Mouse (Mus musculus) neural tube, postnatal 0 days (tissue): ENCODE results near the gene Mtmr14. TPM values are rescaled to one million over a fixed set of nuclear protein-coding genes. Genes with fewer than 3 reads are reported as not detected.

ENCODE experiments used
- polyA plus RNA-seq: library from polyadenylated mRNA; unstranded; fragments of >200 nt; fragmentation: Nextera tagmentation; extraction: Ambion mirVana; gene quantifications from 2 replicates; pipeline ENCODE4 v1.2.1, GENCODE M21; 2015

Mtmr14 gene
- polyA plus RNA-seq = 26.7 and 30.6 TPM in 2 replicates

DNA sequence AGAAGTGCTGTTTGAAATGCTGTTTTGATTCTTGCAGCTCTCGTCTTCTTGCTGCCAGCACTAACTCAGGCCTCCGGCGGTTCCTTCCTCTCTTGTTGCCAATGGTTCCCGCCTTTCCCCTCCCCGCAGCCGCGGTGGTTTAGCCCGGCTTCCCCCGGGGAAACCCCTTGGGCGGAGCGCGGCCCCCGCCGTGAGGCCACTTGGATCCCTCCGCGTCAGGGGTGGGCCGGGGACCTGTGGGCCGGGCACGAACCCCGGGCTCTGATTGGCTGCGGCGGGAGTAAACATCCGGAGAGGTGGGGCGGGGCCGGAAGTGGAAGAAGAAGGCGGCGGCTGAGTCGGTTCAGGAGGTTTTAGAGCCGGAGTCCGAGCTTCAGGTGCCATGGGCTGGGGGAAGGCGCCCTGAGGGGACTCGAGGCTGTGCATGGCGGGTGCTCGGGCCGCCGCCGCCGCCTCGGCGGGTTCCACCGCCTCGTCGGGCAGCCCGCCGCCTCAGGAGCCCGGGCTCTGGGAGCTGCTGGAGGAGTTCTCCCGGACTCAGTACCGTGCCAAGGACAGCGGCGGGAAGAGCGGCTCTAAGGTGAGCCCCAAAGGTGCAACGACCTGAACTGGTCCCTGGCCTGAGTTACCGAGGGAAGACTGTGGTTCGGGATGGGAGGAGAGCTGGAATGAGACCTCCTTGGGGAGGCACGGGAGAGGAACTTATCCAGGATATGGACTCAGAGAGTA is at the start of gene Mtmr14:
Gene Mtmr14 (plus strand): TSS at position 302 of the 729 bp plus-strand sequence.

DNA sequence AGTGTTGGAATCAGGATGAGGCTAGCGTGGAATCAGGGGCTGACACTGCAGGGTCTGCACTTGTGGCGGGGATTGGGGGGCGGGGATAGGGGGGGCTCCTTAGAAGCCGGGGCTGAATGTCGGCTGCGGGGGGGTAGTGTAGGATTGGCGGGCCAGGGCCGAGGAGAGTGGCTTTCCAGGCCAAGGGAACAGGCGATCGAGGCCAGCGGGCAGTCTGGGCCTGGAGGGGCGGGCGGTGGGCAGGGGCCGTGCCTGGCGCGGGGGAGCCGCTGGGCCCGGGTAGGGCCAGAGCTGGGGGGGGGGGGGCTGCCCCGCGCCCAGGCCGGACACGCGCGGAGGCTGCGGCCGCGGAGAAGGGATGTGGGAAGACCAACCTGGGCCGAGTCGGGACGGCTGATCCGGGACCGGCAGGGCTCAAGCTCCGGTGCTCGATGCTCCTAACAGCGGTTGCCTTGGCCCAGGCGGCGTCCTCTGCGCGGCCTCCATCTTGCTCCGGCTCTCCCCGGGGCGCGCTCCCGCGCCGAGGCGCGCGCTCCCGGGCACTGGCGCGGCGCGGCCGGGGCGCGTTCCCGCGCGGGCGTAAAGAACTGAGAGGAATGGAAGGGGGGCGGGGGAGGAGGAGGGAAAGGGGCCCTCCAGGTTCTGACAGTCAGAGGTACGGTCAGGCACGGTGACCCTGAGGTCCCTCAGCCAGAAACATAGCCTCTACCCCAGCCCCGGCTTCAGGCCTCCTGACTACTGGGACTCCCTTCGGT is 42.6 kb upstream of the Mtmr14 start, which contains the start of gene Lhfpl4:
Gene Lhfpl4 (minus strand): TSS at position 544 of the 755 bp plus-strand sequence.

DNA sequence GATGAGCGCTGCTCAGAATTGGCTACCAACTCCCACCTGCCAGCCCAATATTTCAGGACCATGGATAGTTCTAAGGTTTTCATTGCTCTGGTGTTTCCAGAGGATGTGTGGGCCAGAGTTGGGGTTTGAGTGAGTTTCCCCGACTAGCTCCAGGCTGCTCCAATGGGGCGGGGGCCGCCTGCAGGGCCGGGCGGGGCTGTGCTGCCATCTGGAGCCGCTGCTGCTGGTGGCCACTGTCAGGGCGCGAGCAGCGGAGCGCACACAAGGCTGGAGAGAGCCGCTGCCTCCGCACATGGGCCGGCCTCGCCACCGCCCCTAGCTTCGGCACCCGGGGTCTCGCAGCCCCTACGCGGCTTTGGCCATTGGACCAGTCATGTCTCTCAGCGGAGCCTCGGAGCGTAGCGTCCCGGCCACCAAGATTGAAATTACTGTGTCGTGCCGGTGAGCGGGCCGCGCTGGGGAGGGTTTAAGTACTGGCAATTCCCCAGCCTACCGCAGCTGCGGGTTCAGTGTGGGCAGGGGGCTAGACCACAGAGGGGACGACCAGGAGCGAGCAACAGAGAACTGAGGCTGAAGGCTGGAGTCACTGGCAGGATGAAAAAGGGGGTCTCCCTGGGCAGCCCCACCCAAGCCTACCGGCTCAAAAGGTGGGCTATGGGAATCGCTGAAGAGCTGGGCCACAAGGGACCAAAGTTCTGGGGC is 44.6 kb downstream of the Mtmr14 start, which contains the start of gene Cpne9:
Gene Cpne9 (plus strand): TSS at position 207 of the 702 bp plus-strand sequence.

DNA sequence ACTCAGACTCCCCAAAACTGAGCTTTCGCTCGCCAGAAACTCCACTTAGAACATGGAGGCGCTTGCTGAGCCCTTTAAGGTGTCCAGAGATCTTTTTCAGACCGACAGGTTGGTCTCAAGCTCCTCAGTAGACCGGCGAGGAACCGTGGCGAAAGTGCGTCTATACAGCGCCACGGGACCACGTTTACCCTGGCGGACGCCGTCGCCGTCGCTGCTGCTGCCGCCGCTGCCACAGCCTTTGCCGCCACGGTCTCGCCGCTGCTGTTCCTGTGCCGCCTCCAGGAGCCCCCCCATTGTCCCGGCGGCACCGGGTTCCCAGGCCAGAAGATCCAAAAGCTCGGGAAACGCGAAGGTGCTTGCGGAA is 69.3 kb downstream of the Mtmr14 start, which contains the start of gene Brpf1:
Gene Brpf1 (plus strand): TSS at position 152 of the 364 bp plus-strand sequence.

DNA sequence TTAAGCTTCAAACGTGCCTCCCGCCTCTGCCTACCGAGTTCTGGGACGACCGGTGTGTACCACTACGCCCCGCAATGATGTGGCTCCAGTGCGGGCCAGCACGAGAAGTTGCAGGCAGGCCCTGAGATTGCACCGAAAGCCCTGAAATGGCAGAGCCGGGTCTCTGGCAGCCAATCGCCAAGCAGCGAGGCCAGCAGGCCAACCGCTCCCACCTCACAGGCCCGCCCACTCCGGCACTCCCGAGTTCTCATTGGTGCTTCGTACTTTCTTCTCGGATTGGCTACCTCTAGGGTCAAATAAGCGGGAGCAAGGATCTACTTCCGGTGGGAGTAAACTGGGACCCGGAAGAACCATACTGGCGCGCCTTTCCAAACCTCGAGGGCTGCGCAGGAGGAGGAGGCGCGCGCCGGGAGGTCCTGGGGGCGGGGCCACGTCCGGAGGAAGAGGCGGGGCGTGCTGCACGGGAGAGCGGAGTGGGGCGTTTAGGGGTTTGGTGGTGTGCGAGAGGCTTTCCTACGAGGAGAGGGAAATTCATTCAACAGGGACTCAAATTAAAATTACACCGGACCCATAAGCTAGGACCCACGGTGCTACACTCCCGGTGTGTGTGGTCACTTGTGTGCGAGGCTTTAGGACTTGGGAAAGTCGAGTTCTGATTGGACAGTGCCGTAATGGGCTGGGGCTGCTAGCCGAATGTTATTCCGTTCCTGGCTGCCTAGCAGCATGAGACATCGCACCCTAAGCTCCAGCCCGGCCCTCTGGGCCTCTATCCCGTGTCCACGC is 89.1 kb downstream of the Mtmr14 start, which contains the start of gene Ogg1:
Gene Ogg1 (plus strand): TSS at position 440 of the 783 bp plus-strand sequence.

Other genes with a start within 250 kb of the Mtmr14 start
- gene Thumpd3, start 191.6 kb upstream of the Mtmr14 start, polyA plus RNA-seq = 37.2 and 42.3 TPM in 2 replicates
- gene Setd5, start 160.5 kb upstream of the Mtmr14 start, polyA plus RNA-seq = 46.7 and 52.9 TPM in 2 replicates
- 47.2 and 49.8 TPM in 2 replicates for gene Lhfpl4, start 42.5 kb upstream of the Mtmr14 start, polyA plus RNA-seq
- gene Cpne9, start 44.5 kb downstream of the Mtmr14 start, polyA plus RNA-seq = 3.0 and 3.6 TPM in 2 replicates
- gene Brpf1, start 69.3 kb downstream of the Mtmr14 start, polyA plus RNA-seq = 8.7 and 9.2 TPM in 2 replicates
- gene Ogg1, start 89.1 kb downstream of the Mtmr14 start, polyA plus RNA-seq = 7.6 and 9.9 TPM in 2 replicates
- gene Camk1, start 106.1 kb downstream of the Mtmr14 start, polyA plus RNA-seq = 129 and 135 TPM in 2 replicates
- 58.7 and 61.9 TPM in 2 replicates for gene Tada3, start 140.0 kb downstream of the Mtmr14 start, polyA plus RNA-seq
- 448 and 455 TPM in 2 replicates for gene Arpc4, start 140.3 kb downstream of the Mtmr14 start, polyA plus RNA-seq
- gene Ttll3, start 151.4 kb downstream of the Mtmr14 start, polyA plus RNA-seq = 9.1 and 10.6 TPM in 2 replicates
- gene Rpusd3, start 181.5 kb downstream of the Mtmr14 start, polyA plus RNA-seq = 24.3 and 25.1 TPM in 2 replicates
- gene Cidec, start 197.9 kb downstream of the Mtmr14 start, polyA plus RNA-seq = 0.17 and 0.70 TPM in 2 replicates
- gene Jagn1, start 204.7 kb downstream of the Mtmr14 start, polyA plus RNA-seq = 100 and 112 TPM in 2 replicates
- 0.50 and 0.71 TPM in 2 replicates for gene Il17re, start 220.6 kb downstream of the Mtmr14 start, polyA plus RNA-seq
- 7.8 and 8.7 TPM in 2 replicates for gene Il17rc, start 233.6 kb downstream of the Mtmr14 start, polyA plus RNA-seq
- 75.1 and 83.7 TPM in 2 replicates for gene Creld1, start 245.5 kb downstream of the Mtmr14 start, polyA plus RNA-seq